Mouse (Mus musculus): Measurements from ENCODE around the gene Smim9.

GRCm38 (mm10) chrX:75102293-75102692 lies 61.3 kb downstream of the Smim9 start:
- TF ChIP-seq BHLHE40 (IDR thresholded peaks at IDR 0.05; ENCODE audit: borderline replicate concordance, low read depth, low read length) (no peak), ELF1 (IDR thresholded peaks at IDR 0.05; ENCODE audit: low read depth, low read length) (no peak), GABPA (IDR thresholded peaks at IDR 0.05; ENCODE audit: low read depth, low read length) (no peak), HCFC1 (IDR thresholded peaks at IDR 0.05; ENCODE audit: low read depth, low read length) (no peak), GATA1 (IDR thresholded peaks at IDR 0.05; ENCODE audit: low read depth, low read length) (no peak), JUND (IDR thresholded peaks at IDR 0.05; ENCODE audit: low read depth, low read length) (no peak), SIN3A (IDR thresholded peaks at IDR 0.05; ENCODE audit: low read length) (no peak)

Data from MEL (cell line).